Mouse (Mus musculus) CD4-positive, CD25-positive, alpha-beta regulatory T cell, adult 4 months (primary cell): Measurements from ENCODE around the gene Llph. TPM values are rescaled to one million over a fixed set of nuclear protein-coding genes. Genes with fewer than 3 reads are reported as not detected.

Experiments
- ATAC-seq: one replicate; pipeline ENCODE4 v1.8.0; 2017
- polyA plus RNA-seq, 2 experiments: library from polyadenylated mRNA; unstranded; fragments of 100-300 nt; shearing (Covaris generic); gene quantifications; one replicate each; pipeline ENCODE4 v1.2.1; 2017

Llph gene
- polyA plus RNA-seq, 2 experiments from 2014 or later = 56.9 to 77.4 TPM

GRCm38 (mm10) chr10:120219578-120220359 is 7.1 kb upstream of the Llph start:
- peak; percentile 46 for ATAC-seq

GRCm38 (mm10) chr10:120220776-120221175 is 6.1 kb upstream of the Llph start:
- peak; percentile 90 for ATAC-seq

- peak; percentile 50 for ATAC-seq
Measured at GRCm38 (mm10) chr10:120231718-120232117, 4.8 kb downstream of the Llph start.

GRCm38 (mm10) chr10:120233655-120234367 is 6.9 kb downstream of the Llph start:
- ATAC-seq = peak; percentile 58

- no peak for ATAC-seq
Measured at GRCm38 (mm10) chr10:120236855-120237254, 10.0 kb downstream of the Llph start.

- no peak for ATAC-seq
Measured at GRCm38 (mm10) chr10:120238241-120238640, 11.4 kb downstream of the Llph start.

- no peak for ATAC-seq
Measured at GRCm38 (mm10) chr10:120239476-120239875, 12.6 kb downstream of the Llph start.

GRCm38 (mm10) chr10:120242421-120242820 is 15.6 kb downstream of the Llph start:
- ATAC-seq = no peak

- no peak for ATAC-seq
Measured at GRCm38 (mm10) chr10:120245681-120246080, 18.8 kb downstream of the Llph start.

- ATAC-seq = peak; percentile 99
Measured at GRCm38 (mm10) chr10:120246994-120247750, 20.3 kb downstream of the Llph start.

- ATAC-seq = no peak
Measured at GRCm38 (mm10) chr10:120250911-120251683, 24.2 kb downstream of the Llph start.

GRCm38 (mm10) chr10:120251791-120252190 is 24.9 kb downstream of the Llph start:
- no peak for ATAC-seq

- no peak for ATAC-seq
Measured at GRCm38 (mm10) chr10:120252800-120253199, 25.9 kb downstream of the Llph start.

- ATAC-seq = peak; percentile 87
Measured at GRCm38 (mm10) chr10:120257231-120257630, 30.4 kb downstream of the Llph start.

- no peak for ATAC-seq
Measured at GRCm38 (mm10) chr10:120267790-120268189, 40.9 kb downstream of the Llph start.

GRCm38 (mm10) chr10:120269946-120270345 is 43.1 kb downstream of the Llph start:
- ATAC-seq = no peak

- ATAC-seq = peak; percentile 89
Measured at GRCm38 (mm10) chr10:120270777-120271176, 43.9 kb downstream of the Llph start.

GRCm38 (mm10) chr10:120271318-120271717 is 44.4 kb downstream of the Llph start:
- ATAC-seq = no peak

GRCm38 (mm10) chr10:120271879-120272269 is 45.0 kb downstream of the Llph start:
- ATAC-seq = no peak

GRCm38 (mm10) chr10:120272270-120272883 is 45.5 kb downstream of the Llph start:
- no peak for ATAC-seq

- no peak for ATAC-seq
Measured at GRCm38 (mm10) chr10:120273335-120273734, 46.5 kb downstream of the Llph start.
